Mouse (Mus musculus) heart, embryonic 14.5 days (tissue): ENCODE data around the gene Bglap3. TPM values are rescaled to one million over a fixed set of nuclear protein-coding genes. Genes with fewer than 3 reads are reported as not detected.
"Not testable (repeated sequence)": the region's sequence is repeated elsewhere in the genome, so short reads cannot be mapped to it uniquely, and the experiment has no call there.

Experiments
- ATAC-seq: fragments of 200-750 bp; cut with Nextera tagmentation; 2 replicates; pipeline ENCODE4 v1.8.0; 2017; ENCODE audit warnings: low read depth, moderate TSS enrichment; ENCODE audit not compliant: insufficient number of reproducible peaks, insufficient read depth, low FRiP score
- H3K27ac ChIP-seq, 2 experiments: fragments of 200-500 bp in 1 of 2; fragments of 300-500 bp in 1 of 2; sonication (generic) in 1 of 2; replicated peaks in 1 of 2; 2 replicates each; pipeline ENCODE4 v1.5.1; 2012 to 2014; ENCODE audit warnings: low read depth in 2 of 2, low read length in 2 of 2, control low read depth in 1 of 2, mild to moderate bottlenecking in 1 of 2, mixed read lengths in 1 of 2; ENCODE audit not compliant: control insufficient read depth in 1 of 2, insufficient read depth in 1 of 2
- H3K27me3 ChIP-seq: fragments of 300-500 bp; sonication (generic); 2 replicates; pipeline ENCODE4 v1.6.1; 2014; ENCODE audit warnings: mild to moderate bottlenecking, low read length, control low read depth; ENCODE audit not compliant: control insufficient read depth, insufficient read depth
- H3K36me3 ChIP-seq: fragments of 300-500 bp; sonication (generic); 2 replicates; pipeline ENCODE4 v1.6.1; 2014; ENCODE audit warnings: mild to moderate bottlenecking, control low read depth, low read length, mixed read lengths; ENCODE audit not compliant: control insufficient read depth, insufficient read depth
- H3K4me1 ChIP-seq, 2 experiments: fragments of 200-500 bp in 1 of 2; fragments of 300-500 bp in 1 of 2; sonication (generic) in 1 of 2; 2 replicates each; pipeline ENCODE4 v1.6.1; 2012 to 2014; ENCODE audit warnings: low read length in 2 of 2, control low read depth in 1 of 2, mixed read lengths in 1 of 2; ENCODE audit not compliant: control insufficient read depth in 2 of 2, insufficient read depth in 2 of 2
- H3K4me2 ChIP-seq: fragments of 300-500 bp; sonication (generic); 2 replicates; pipeline ENCODE4 v1.6.1; 2014; ENCODE audit warnings: mild to moderate bottlenecking, low read length
- H3K4me3 ChIP-seq, 2 experiments: fragments of 200-500 bp in 1 of 2; fragments of 300-500 bp in 1 of 2; sonication (generic) in 1 of 2; 2 replicates each; pipeline ENCODE4 v1.5.1; 2012 to 2014; ENCODE audit warnings: low read length in 2 of 2, mild to moderate bottlenecking in 2 of 2, control low read depth in 1 of 2, low read depth in 1 of 2, moderate library complexity in 1 of 2; ENCODE audit not compliant: control insufficient read depth in 1 of 2, insufficient read depth in 1 of 2
- H3K9ac ChIP-seq: fragments of 300-500 bp; sonication (generic); 2 replicates; pipeline ENCODE4 v1.6.1; 2014; ENCODE audit warnings: mild to moderate bottlenecking, low read length
- H3K9me3 ChIP-seq: fragments of 300-500 bp; sonication (generic); 2 replicates; pipeline ENCODE4 v1.6.1; 2016; ENCODE audit warnings: low read length, control low read depth; ENCODE audit not compliant: control insufficient read depth
- WGBS: fragments of 180-500 bp; shearing (Covaris S2); extraction: QIAGEN DNeasy Blood & Tissue Kit; methylation state at CpG from one replicate; pipeline ENCODE4 v1.1.7; 2014; 5-methylcytosine and 5-hydroxymethylcytosine counted together
- polyA plus RNA-seq: library from polyadenylated mRNA; unstranded; fragments of >200 nt; fragmentation: Nextera tagmentation; extraction: Ambion mirVana; gene quantifications from 2 replicates; pipeline ENCODE4 v1.2.1, GENCODE M21; 2014

Bglap3 gene
- polyA plus RNA-seq, 1 experiment from 2014 or later, result not detected

- H3K4me1 ChIP-seq, result no peaks in the 10 kb centered on the region
- H3K4me3 ChIP-seq, result no peak overlapping the region
- H3K27me3 ChIP-seq, result no peaks in the 10 kb centered on the region
- no peak for ATAC-seq
- H3K9ac ChIP-seq, result no peak overlapping the region
- peaks cover 50% of the 10 kb centered on the region for H3K36me3 ChIP-seq
- H3K9me3 ChIP-seq, result no peaks in the 10 kb centered on the region
- H3K27ac ChIP-seq, result no peak overlapping the region
- 93% methylated on average over 6 of the region's 6 CpGs for WGBS
- H3K4me2 ChIP-seq, result no peak overlapping the region
These were observed 22.7 kb upstream of the Bglap3 start for GRCm38 (mm10) chr3:88395288-88395687.

- Histone ChIP-seq H3K27ac (no peak overlapping the region), H3K9ac (no peak overlapping the region), H3K36me3 (peaks cover 41% of the 10 kb centered on the region), H3K27me3 (no peaks in the 10 kb centered on the region), H3K9me3 (no peaks in the 10 kb centered on the region), H3K4me1 (no peaks in the 10 kb centered on the region), H3K4me3 (no peak overlapping the region), H3K4me2 (no peak overlapping the region)
- no peak for ATAC-seq
- 88% methylated on average over 9 of the region's 9 CpGs for WGBS
These were observed 21.3 kb upstream of the Bglap3 start for GRCm38 (mm10) chr3:88393776-88394375.

DNA sequence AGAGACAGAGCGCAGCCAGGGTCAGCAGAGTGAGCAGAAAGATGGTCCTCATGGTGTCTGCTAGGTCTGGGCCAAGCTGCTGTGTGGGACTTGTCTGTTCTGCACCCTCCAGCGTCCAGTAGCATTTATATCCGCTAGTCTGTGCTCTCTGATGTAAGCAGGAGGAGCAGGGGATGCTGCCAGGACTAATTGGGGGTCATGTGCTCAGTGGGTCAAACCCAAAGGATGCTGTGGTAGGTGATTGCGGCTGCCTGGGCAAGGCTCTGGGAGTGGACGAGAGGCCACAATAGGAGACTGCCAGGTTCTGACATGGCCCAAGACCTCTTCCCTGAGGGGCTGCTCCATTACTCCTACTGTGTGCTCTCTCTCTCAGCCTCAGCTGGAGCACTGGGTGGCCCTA is 11.8 kb upstream of the Bglap3 start, which contains the start of gene Bglap:
Gene Bglap (minus strand): TSS at position 101 of the 400 bp plus-strand sequence.
- no peaks in the 10 kb centered on the region for H3K9me3 ChIP-seq
- H3K27me3 ChIP-seq, result no peaks in the 10 kb centered on the region
- H3K36me3 ChIP-seq, result no peaks in the 10 kb centered on the region
- ATAC-seq, result no peak
- peaks cover 0 to 2% of the 10 kb centered on the region in 2 experiments; a peak in 1 of 4 replicates for H3K4me1 ChIP-seq
- H3K27ac ChIP-seq, result no peak within 1 kb of the TSS
- no peak within 1 kb of the TSS for H3K9ac ChIP-seq
- WGBS, result 69% methylated on average over 5 of the region's 5 CpGs
- no peak within 1 kb of the TSS for H3K4me2 ChIP-seq
- no peak within 1 kb of the TSS for H3K4me3 ChIP-seq

DNA sequence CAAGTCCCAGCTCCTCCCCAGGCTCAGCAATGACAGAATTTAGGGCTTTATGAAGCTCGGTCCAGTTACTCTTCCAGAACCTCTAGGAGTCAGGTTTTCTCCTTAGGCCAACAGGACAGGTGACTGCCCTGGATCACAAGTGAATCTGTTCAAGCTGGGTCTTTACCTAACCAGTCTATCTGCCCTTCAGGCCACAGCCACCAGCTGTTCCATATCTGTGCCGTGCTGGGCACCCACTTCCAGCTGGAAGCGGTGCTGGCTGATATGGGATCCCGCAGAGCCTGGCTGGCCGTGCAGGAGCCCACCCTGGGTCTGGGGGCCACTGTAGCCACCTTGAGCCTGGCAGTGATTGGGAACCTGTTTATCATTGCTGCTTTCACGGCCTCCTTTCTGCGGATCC is 9.8 kb upstream of the Bglap3 start:
- H3K36me3 ChIP-seq, H3K9ac ChIP-seq, H3K4me3 ChIP-seq, ATAC-seq, H3K9me3 ChIP-seq, H3K4me2 ChIP-seq, H3K27ac ChIP-seq, H3K27me3 ChIP-seq, H3K4me1 ChIP-seq: not testable (repeated sequence)
- 13% methylated on average over 1 of the region's 7 CpGs for WGBS

- peak overlapping the region; percentile 48 for H3K4me2 ChIP-seq
- not testable (repeated sequence) for H3K27ac ChIP-seq, H3K9ac ChIP-seq, H3K9me3 ChIP-seq, H3K36me3 ChIP-seq, ATAC-seq, H3K4me3 ChIP-seq, H3K27me3 ChIP-seq, H3K4me1 ChIP-seq
- WGBS, result 11% methylated on average over 17 of the region's 22 CpGs
These were observed 9.1 kb upstream of the Bglap3 start for GRCm38 (mm10) chr3:88381389-88382315.

GRCm38 (mm10) chr3:88378599-88378998 is 6.1 kb upstream of the Bglap3 start, which contains the start of gene Bglap2:
Gene Bglap2, minus strand, starts transcription at chr3:88378699.
- ATAC-seq, H3K36me3 ChIP-seq, H3K4me3 ChIP-seq, H3K9ac ChIP-seq, H3K27ac ChIP-seq, H3K4me1 ChIP-seq, H3K9me3 ChIP-seq, H3K27me3 ChIP-seq, H3K4me2 ChIP-seq: not testable (repeated sequence)
- 70% methylated on average over 4 of the region's 5 CpGs for WGBS

- H3K27me3 ChIP-seq, H3K9me3 ChIP-seq, H3K4me1 ChIP-seq, ATAC-seq, H3K4me3 ChIP-seq, H3K27ac ChIP-seq, H3K36me3 ChIP-seq, H3K9ac ChIP-seq: not testable (repeated sequence)
- H3K4me2 ChIP-seq, result peak overlapping the region; percentile 50
- 20% methylated on average over 5 of the region's 7 CpGs for WGBS
These were observed 4.1 kb upstream of the Bglap3 start for GRCm38 (mm10) chr3:88376644-88377043.
